Mouse (Mus musculus): ENCODE results near the gene Dcaf10. TPM values are rescaled to one million over a fixed set of nuclear protein-coding genes. Genes with fewer than 3 reads are reported as not detected.

Gene Dcaf10
- 24.4 TPM for polyA plus RNA-seq (2014; fragmentation: Illumina TruSeq; extraction: RNeasy Lipid Tissue Mini Kit (QIAGEN cat#74804); ENCODE audit: low read depth, low replicate concordance)

GRCm38 (mm10) chr4:45341669-45342249 is at the start of gene Dcaf10:
Gene Dcaf10 (plus strand): TSS chr4:45342101.

GRCm38 (mm10) chr4:45296662-45297564 is 45.0 kb upstream of the Dcaf10 start, which contains the start of gene Trmt10b:
Gene Trmt10b (plus strand): TSS chr4:45297127.

DNA sequence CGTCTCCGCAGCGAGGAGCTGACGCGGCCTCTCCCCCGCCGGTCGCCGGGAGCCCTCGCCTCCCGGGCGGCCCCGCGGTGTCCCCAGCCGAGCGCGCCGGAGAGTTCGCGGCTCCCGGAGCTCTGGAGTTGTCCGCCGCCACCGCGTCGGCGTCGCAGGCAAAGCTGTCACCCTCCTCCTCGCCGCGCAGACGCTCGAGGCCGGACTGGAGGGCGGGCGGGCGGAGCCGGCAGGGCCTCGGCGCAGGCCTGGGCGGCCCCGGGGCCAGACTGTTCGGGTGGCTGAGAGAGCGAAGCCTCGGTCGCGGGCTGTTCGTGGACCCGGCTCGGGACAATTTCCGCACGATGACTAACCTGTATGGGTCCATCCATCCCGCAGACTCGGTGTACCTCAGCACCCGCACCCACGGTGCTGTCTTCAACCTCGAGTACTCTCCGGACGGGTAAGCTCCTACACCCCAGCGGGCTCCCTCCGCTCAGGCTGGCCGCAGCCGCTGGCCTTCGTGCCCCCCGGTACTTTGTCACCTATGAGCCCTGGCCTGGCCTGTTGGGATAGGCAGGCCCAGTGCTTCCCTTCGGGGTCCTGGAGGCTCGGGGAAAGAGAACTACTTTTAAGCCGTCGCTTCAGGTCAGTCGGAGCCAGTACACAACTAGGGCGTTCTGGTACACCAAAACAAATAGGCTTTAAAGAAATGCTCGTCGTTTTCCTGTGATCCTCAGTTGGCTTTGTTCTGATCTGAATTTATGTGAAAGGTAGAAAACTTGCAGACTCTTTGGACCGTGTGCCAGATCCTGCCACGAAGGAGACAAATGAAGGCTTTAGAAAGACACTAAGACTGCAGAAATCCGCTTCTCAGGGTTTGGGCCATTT is 620 bp downstream of the Dcaf10 start, which contains the start of gene Exosc3:
Exosc3 (minus strand) TSS at position 447 of the 870 bp plus-strand sequence.

DNA sequence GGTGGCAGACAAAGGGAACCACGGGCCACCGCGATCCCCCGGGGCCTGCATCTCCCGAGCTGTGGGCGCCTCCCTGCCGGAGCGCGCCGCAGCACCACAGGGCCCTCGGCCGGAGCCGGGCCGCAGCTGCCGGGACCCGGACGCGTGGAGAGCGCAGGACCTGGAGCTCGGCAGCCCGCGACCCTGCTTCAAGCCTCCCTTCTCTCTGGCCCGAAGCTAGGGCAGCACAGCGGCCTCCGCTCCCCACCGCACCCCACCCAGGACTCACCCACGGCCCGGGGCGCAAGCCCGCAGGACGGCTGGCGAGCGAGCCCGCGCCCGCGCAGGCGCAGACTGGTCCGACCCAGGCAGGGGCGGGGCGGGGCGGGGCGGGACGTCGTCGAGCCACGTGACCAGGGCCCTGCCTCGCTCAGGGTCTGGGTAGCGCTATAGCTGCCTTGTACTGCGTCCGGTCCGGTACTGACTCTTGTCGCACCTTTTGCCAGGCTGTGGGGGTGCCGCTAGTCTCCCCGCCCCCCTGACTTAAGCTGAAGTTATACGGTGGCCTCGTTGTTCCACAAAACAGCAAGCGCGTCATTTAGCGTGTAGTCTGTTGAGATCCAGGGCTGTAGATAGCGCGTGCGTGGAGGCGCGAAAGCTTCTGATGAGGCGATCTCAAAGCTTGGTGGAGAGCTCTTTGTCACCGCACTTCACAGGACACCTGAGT is 66.7 kb downstream of the Dcaf10 start, which contains the start of gene Slc25a51:
Slc25a51 (minus strand) TSS at position 340 of the 706 bp plus-strand sequence.

Other genes with a start within 250 kb of the Dcaf10 start
- gene Tomm5, start 234.0 kb upstream of the Dcaf10 start, polyA plus RNA-seq (2014; fragmentation: Illumina TruSeq; extraction: RNeasy Lipid Tissue Mini Kit (QIAGEN cat#74804); ENCODE audit: low read depth, low replicate concordance) = 129 TPM
- gene Frmpd1, start 157.2 kb upstream of the Dcaf10 start, polyA plus RNA-seq (2014; fragmentation: Illumina TruSeq; extraction: RNeasy Lipid Tissue Mini Kit (QIAGEN cat#74804); ENCODE audit: low read depth, low replicate concordance) = 0.12 TPM
- 12.3 TPM for gene Trmt10b, start 45.0 kb upstream of the Dcaf10 start, polyA plus RNA-seq (2014; fragmentation: Illumina TruSeq; extraction: RNeasy Lipid Tissue Mini Kit (QIAGEN cat#74804); ENCODE audit: low read depth, low replicate concordance)
- 47.1 TPM for gene Exosc3, start 631 bp downstream of the Dcaf10 start, polyA plus RNA-seq (2014; fragmentation: Illumina TruSeq; extraction: RNeasy Lipid Tissue Mini Kit (QIAGEN cat#74804); ENCODE audit: low read depth, low replicate concordance)
- 91.0 TPM for gene Slc25a51, start 66.7 kb downstream of the Dcaf10 start, polyA plus RNA-seq (2014; fragmentation: Illumina TruSeq; extraction: RNeasy Lipid Tissue Mini Kit (QIAGEN cat#74804); ENCODE audit: low read depth, low replicate concordance)
- 9.9 TPM for gene Shb, start 190.4 kb downstream of the Dcaf10 start, polyA plus RNA-seq (2014; fragmentation: Illumina TruSeq; extraction: RNeasy Lipid Tissue Mini Kit (QIAGEN cat#74804); ENCODE audit: low read depth, low replicate concordance)